Mouse (Mus musculus): ENCODE data around the gene Cnnm3.

- TF ChIP-seq EP300 (IDR thresholded peaks at IDR 0.05; ENCODE audit: insufficient read depth, low read depth, low read length) (no peak), CTCF (IDR thresholded peaks at IDR 0.05) (no peak)
These were observed 63.7 kb downstream of the Cnnm3 start for GRCm38 (mm10) chr1:36575347-36575746.
